Mouse (Mus musculus) CH12.LX (cell line): Measurements from ENCODE around the gene Wdfy4. TPM values are rescaled to one million over a fixed set of nuclear protein-coding genes. Genes with fewer than 3 reads are reported as not detected.
A peak's percentile ranks its signal among the peaks of the same experiment; 100 is the strongest.

Experiments
- DNase-seq: peaks from one replicate; pipeline ENCODE4 v3.0.0-alpha.2; 2013; ENCODE audit errors: extremely low read depth
- H3K27ac ChIP-seq: 2 replicates; pipeline ENCODE4 v1.5.1; 2012; ENCODE audit warnings: low read depth, mild to moderate bottlenecking, control low read depth, moderate library complexity; ENCODE audit not compliant: insufficient read depth
- H3K27me3 ChIP-seq: replicated peaks from 2 replicates; pipeline ENCODE3; 2012; ENCODE audit warnings: inconsistent platforms
- H3K36me3 ChIP-seq, 2 experiments: replicated peaks in 1 of 2; 2 replicates each; pipeline versions ENCODE3 to v1.6.1; 2012; ENCODE audit warnings: inconsistent platforms in 1 of 2, low read length in 1 of 2, mild to moderate bottlenecking in 1 of 2, mixed read lengths in 1 of 2, moderate library complexity in 1 of 2; ENCODE audit not compliant: control insufficient read depth in 1 of 2, insufficient read depth in 1 of 2
- H3K4me1 ChIP-seq, 2 experiments: 2 replicates each; pipeline ENCODE4 v1.6.1; 2012; ENCODE audit warnings: inconsistent platforms in 1 of 2, moderate library complexity in 1 of 2; ENCODE audit not compliant: insufficient read depth in 2 of 2, control insufficient read depth in 1 of 2
- H3K4me2 ChIP-seq: 2 replicates; pipeline ENCODE4 v1.6.1; 2012; ENCODE audit warnings: low read depth, mild to moderate bottlenecking, control low read depth; ENCODE audit not compliant: poor library complexity, insufficient read depth, severe bottlenecking
- H3K4me3 ChIP-seq, 3 experiments: fragments of 150-350 bp in 1 of 3; sonication (generic) in 1 of 3; replicated peaks in 1 of 3; 2 replicates each; pipeline versions ENCODE3 to v1.5.1; 2011 to 2012; ENCODE audit warnings: low read depth in 2 of 3, low read length in 2 of 3, mild to moderate bottlenecking in 2 of 3, moderate library complexity in 2 of 3, control low read depth in 1 of 3, improper control_type of control experiment in 1 of 3, inconsistent platforms in 1 of 3, mixed read lengths in 1 of 3; ENCODE audit not compliant: poor library complexity in 1 of 3
- H3K79me2 ChIP-seq: replicated peaks from 2 replicates; pipeline ENCODE4 v1.6.1; 2012; ENCODE audit warnings: mild to moderate bottlenecking, moderate library complexity; ENCODE audit not compliant: control insufficient read depth, poor library complexity, insufficient read depth, severe bottlenecking; ENCODE audit errors: extremely low read depth
- H3K9ac ChIP-seq: 2 replicates; pipeline ENCODE4 v1.6.1; 2012; ENCODE audit warnings: low read depth, mild to moderate bottlenecking, control low read depth, moderate library complexity; ENCODE audit not compliant: insufficient read depth
- H3K9me3 ChIP-seq: replicated peaks from 2 replicates; pipeline ENCODE3; 2012; ENCODE audit warnings: low read length, inconsistent platforms, mixed read lengths
- BHLHE40 ChIP-seq: IDR thresholded peaks from 2 replicates; pipeline ENCODE4 v1.6.1; 2011; ENCODE audit warnings: mild to moderate bottlenecking, low read depth, low read length, improper control_type of control experiment
- CHD1 ChIP-seq: IDR thresholded peaks from 2 replicates; pipeline ENCODE4 v1.6.1; 2012; ENCODE audit warnings: low read depth, low read length, improper control_type of control experiment, inconsistent platforms
- CHD2 ChIP-seq: IDR thresholded peaks from 2 replicates; pipeline ENCODE4 v1.6.1; 2011; ENCODE audit warnings: low read length, improper control_type of control experiment
- CTCF ChIP-seq, 2 experiments: IDR thresholded peaks in 1 of 2; conservative IDR thresholded peaks in 1 of 2; 2 replicates each; pipeline ENCODE4 v1.5.1; 2011 to 2012; ENCODE audit warnings: low read depth in 2 of 2, low read length in 2 of 2, improper control_type of control experiment in 1 of 2, inconsistent platforms in 1 of 2, mild to moderate bottlenecking in 1 of 2, moderate library complexity in 1 of 2
- E2F4 ChIP-seq: IDR thresholded peaks from 2 replicates; pipeline ENCODE4 v1.6.1; 2011; ENCODE audit warnings: low read depth, low read length, improper control_type of control experiment; ENCODE audit not compliant: insufficient replicate concordance
- ELF1 ChIP-seq: IDR thresholded peaks from 2 replicates; pipeline ENCODE4 v1.6.1; 2014; ENCODE audit warnings: low read depth, mild to moderate bottlenecking, inconsistent platforms, low read length, improper control_type of control experiment
- EP300 ChIP-seq: IDR thresholded peaks from 2 replicates; pipeline ENCODE4 v1.6.1; 2011; ENCODE audit warnings: low read length, improper control_type of control experiment
- ETS1 ChIP-seq: conservative IDR thresholded peaks from 2 replicates; pipeline ENCODE4 v1.6.1; 2012; ENCODE audit warnings: low read depth, mild to moderate bottlenecking, inconsistent platforms, low read length, improper control_type of control experiment, moderate library complexity
- HCFC1 ChIP-seq: IDR thresholded peaks from 2 replicates; pipeline ENCODE4 v1.6.1; 2012; ENCODE audit warnings: low read depth, mild to moderate bottlenecking, inconsistent platforms, low read length, improper control_type of control experiment
- IRF4 ChIP-seq: IDR thresholded peaks from 2 replicates; pipeline ENCODE4 v1.6.1; 2014; ENCODE audit warnings: low read depth, mild to moderate bottlenecking, inconsistent platforms, low read length, improper control_type of control experiment
- JUND ChIP-seq: conservative IDR thresholded peaks from 2 replicates; pipeline ENCODE4 v1.6.1; 2011; ENCODE audit warnings: low read depth, low read length, improper control_type of control experiment
- KAT2A ChIP-seq: IDR thresholded peaks from 2 replicates; pipeline ENCODE4 v1.6.1; 2012; ENCODE audit warnings: low read length, improper control_type of control experiment, inconsistent platforms; ENCODE audit not compliant: insufficient replicate concordance
- MAX ChIP-seq: IDR thresholded peaks from 2 replicates; pipeline ENCODE4 v1.6.1; 2011; ENCODE audit warnings: low read length, improper control_type of control experiment
- MEF2A ChIP-seq: IDR thresholded peaks from 2 replicates; pipeline ENCODE4 v1.6.1; 2014; ENCODE audit warnings: low read depth, mild to moderate bottlenecking, inconsistent platforms, low read length, improper control_type of control experiment, borderline replicate concordance
- MXI1 ChIP-seq: IDR thresholded peaks from 2 replicates; pipeline ENCODE4 v1.6.1; 2011; ENCODE audit warnings: mild to moderate bottlenecking, low read depth, low read length, improper control_type of control experiment
- MYC ChIP-seq: IDR thresholded peaks from 2 replicates; pipeline ENCODE4 v1.6.1; 2011; ENCODE audit warnings: low read depth, mild to moderate bottlenecking, improper control_type of control experiment, low read length
- NELFE ChIP-seq: IDR thresholded peaks from 2 replicates; pipeline ENCODE4 v1.6.1; 2011; ENCODE audit warnings: low read depth, low read length, improper control_type of control experiment
- NRF1 ChIP-seq: IDR thresholded peaks from 2 replicates; pipeline ENCODE4 v1.6.1; 2014; ENCODE audit warnings: low read depth, mild to moderate bottlenecking, inconsistent platforms, low read length, improper control_type of control experiment, moderate library complexity
- PAX5 ChIP-seq: IDR thresholded peaks from 2 replicates; pipeline ENCODE4 v1.6.1; 2012; ENCODE audit warnings: low read length, inconsistent platforms, mixed read lengths
- POLR2A ChIP-seq: IDR thresholded peaks from 2 replicates; pipeline ENCODE4 v1.6.1; 2011; ENCODE audit warnings: low read depth, mild to moderate bottlenecking, improper control_type of control experiment, low read length
- POLR2AphosphoS2 ChIP-seq: IDR thresholded peaks from 2 replicates; pipeline ENCODE4 v1.6.1; 2011; ENCODE audit warnings: low read depth, low read length, improper control_type of control experiment
- RAD21 ChIP-seq: IDR thresholded peaks from 2 replicates; pipeline ENCODE4 v1.6.1; 2011; ENCODE audit warnings: low read depth, mild to moderate bottlenecking, low read length, improper control_type of control experiment, moderate library complexity
- RCOR1 ChIP-seq: conservative IDR thresholded peaks from 2 replicates; pipeline ENCODE4 v1.6.1; 2012; ENCODE audit warnings: low read depth, mild to moderate bottlenecking, inconsistent platforms, low read length, improper control_type of control experiment
- SIN3A ChIP-seq: IDR thresholded peaks from 2 replicates; pipeline ENCODE4 v1.6.1; 2012; ENCODE audit warnings: low read length, improper control_type of control experiment, inconsistent platforms
- SMC3 ChIP-seq: IDR thresholded peaks from 2 replicates; pipeline ENCODE4 v1.6.1; 2011; ENCODE audit warnings: low read depth, low read length, improper control_type of control experiment
- TBP ChIP-seq: conservative IDR thresholded peaks from 2 replicates; pipeline ENCODE4 v1.6.1; 2011; ENCODE audit warnings: low read depth, low read length, improper control_type of control experiment
- TCF12 ChIP-seq: IDR thresholded peaks from 2 replicates; pipeline ENCODE4 v1.6.1; 2014; ENCODE audit warnings: low read depth, mild to moderate bottlenecking, inconsistent platforms, low read length, improper control_type of control experiment
- UBTF ChIP-seq: IDR thresholded peaks from 2 replicates; pipeline ENCODE4 v1.6.1; 2012; ENCODE audit warnings: low read depth, mild to moderate bottlenecking, inconsistent platforms, low read length, improper control_type of control experiment, moderate library complexity
- USF2 ChIP-seq: conservative IDR thresholded peaks from 2 replicates; pipeline ENCODE4 v1.6.1; 2011; ENCODE audit warnings: low read depth, low read length, improper control_type of control experiment
- ZC3H11A ChIP-seq: IDR thresholded peaks from 2 replicates; pipeline ENCODE4 v1.6.1; 2012; ENCODE audit warnings: low read depth, mild to moderate bottlenecking, inconsistent platforms, low read length, improper control_type of control experiment
- ZKSCAN1 ChIP-seq: IDR thresholded peaks from 2 replicates; pipeline ENCODE4 v1.6.1; 2012; ENCODE audit warnings: low read depth, inconsistent platforms, low read length, improper control_type of control experiment, borderline replicate concordance
- ZMIZ1 ChIP-seq: IDR thresholded peaks from 2 replicates; pipeline ENCODE4 v1.6.1; 2012; ENCODE audit warnings: low read depth, mild to moderate bottlenecking, inconsistent platforms, low read length, improper control_type of control experiment
- ZNF384 ChIP-seq: IDR thresholded peaks from 2 replicates; pipeline ENCODE4 v1.6.1; 2012; ENCODE audit warnings: low read depth, low read length, improper control_type of control experiment, inconsistent platforms
- dilution Hi-C: fragments of 300-500 bp; cut with MboI; formaldehyde crosslinking; loops from 2 replicates; pipeline ENCODE4 v1.14.3; 2020; ENCODE audit warnings: low sequenced_read_pairs; ENCODE audit not compliant: extremely low pct_unique_long_range_greater_than_20kb, extremely low pct_ligation_motif_present
- in situ Hi-C: fragments of 300-500 bp; cut with MboI; formaldehyde crosslinking; loops from 3 replicates; pipeline ENCODE4 v1.14.3; 2019; ENCODE audit warnings: low sequenced_read_pairs, low pct_ligation_motif_present, low pct_unique_long_range_greater_than_20kb, mixed read lengths
- polyA plus RNA-seq: library from polyadenylated mRNA; unstranded; fragments of >175 nt; gene quantifications from 2 replicates; pipeline ENCODE4 v1.2.1, GENCODE M21; 2012; ENCODE audit warnings: low read depth; ENCODE audit not compliant: insufficient read length
- total RNA-seq, 2 experiments: library from RNA; depleted of rRNA; stranded (reverse); fragments of 300-350 nt in 1 of 2; fragments of >200 nt in 1 of 2; gene quantifications; 2 replicates each; pipeline ENCODE4 v1.2.3; 2012 to 2014

The Wdfy4 gene
- total and polyA plus RNA-seq, 3 experiments = 56.0 to 140 (median 115) TPM

DNA sequence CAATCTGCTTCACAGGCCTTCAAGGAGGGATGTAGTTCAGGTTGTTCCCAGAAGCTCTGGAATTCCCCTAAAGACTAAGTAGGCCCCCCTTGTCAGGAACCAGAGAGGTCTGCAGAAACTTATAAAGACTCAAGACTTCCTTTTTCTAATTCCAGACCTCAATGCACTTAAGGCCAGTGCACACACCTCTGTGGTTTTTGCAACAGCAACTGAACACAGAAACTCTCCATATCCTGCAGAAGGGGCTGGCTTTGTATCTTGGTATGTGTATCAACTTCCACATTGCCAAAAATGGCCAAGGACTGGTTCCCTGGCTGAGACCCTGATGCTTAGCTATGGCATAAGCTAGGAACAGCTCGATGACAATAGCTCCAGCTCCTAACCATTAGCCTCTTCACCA is 13.4 kb downstream of the Wdfy4 start:
- Histone ChIP-seq H3K4me3 (no peak overlapping the region), H3K79me2 (peaks cover 85% of the 10 kb centered on the region), H3K36me3 (peaks cover 51 to 95% of the 10 kb centered on the region in 2 experiments), H3K9ac (no peak overlapping the region), H3K9me3 (peaks cover 24% of the 10 kb centered on the region), H3K4me2 (peak overlapping the region; percentile 23; the same call in 1 of the 2 replicates), H3K27ac (peak overlapping the region; percentile 46; the same call in 1 of the 2 replicates), H3K27me3 (no peaks in the 10 kb centered on the region)
- in situ Hi-C loops (no loop called here), dilution Hi-C loops (no loop called here)
- no peak for DNase-seq
- no peak for TF ChIP-seq JUND
- TF ChIP-seq IRF4 = 0 out of 2 replicates have a peak, but pooled peaks have one; percentile 19
- TF ChIP-seq, all 38 proteins: peak for 1
- peaks cover 34 to 73% of the 10 kb centered on the region in 2 experiments for H3K4me1 ChIP-seq

GRCm38 (mm10) chr14:33168750-33169149 is 16.6 kb downstream of the Wdfy4 start:
- dilution Hi-C loops (no loop called here), in situ Hi-C loops (no loop called here)
- no peak overlapping the region for H3K4me2 ChIP-seq
- H3K4me1 ChIP-seq = peaks cover 39 to 88% of the 10 kb centered on the region in 2 experiments
- peaks cover 36 to 89% of the 10 kb centered on the region in 2 experiments for H3K36me3 ChIP-seq
- peaks cover 5% of the 10 kb centered on the region for H3K9me3 ChIP-seq
- H3K4me3 ChIP-seq = no peak overlapping the region
- no peak overlapping the region for H3K9ac ChIP-seq
- peak overlapping the region; percentile 27 for H3K27ac ChIP-seq
- DNase-seq = peak; percentile 85
- H3K79me2 ChIP-seq = peaks cover 77% of the 10 kb centered on the region
- no peaks in the 10 kb centered on the region for H3K27me3 ChIP-seq
- peak; percentile 56; the same call in 1 of the 2 replicates for TF ChIP-seq SIN3A
- TF ChIP-seq KAT2A = no peak
- TF ChIP-seq ELF1 = 0 out of 2 replicates have a peak, but pooled peaks have one; percentile 26
- TF ChIP-seq ZC3H11A = no peak
- no peak for TF ChIP-seq MXI1
- TF ChIP-seq HCFC1 = peak; percentile 23; the same call in 1 of the 2 replicates
- no peak; the same call in 1 of the 2 replicates for TF ChIP-seq MEF2A
- no peak for TF ChIP-seq ZKSCAN1
- peak; percentile 84 for TF ChIP-seq RCOR1
- TF ChIP-seq TCF12 = peak; percentile 37; the same call in 1 of the 2 replicates
- TF ChIP-seq PAX5 = no peak
- TF ChIP-seq RAD21 = no peak
- peak; percentile 59 for TF ChIP-seq ETS1
- no peak for TF ChIP-seq NELFE
- TF ChIP-seq TBP = peak; percentile 69
- TF ChIP-seq ZNF384 = no peak
- TF ChIP-seq ZMIZ1 = no peak
- TF ChIP-seq UBTF = peak; percentile 50; the same call in 1 of the 2 replicates
- peak; percentile 67 for TF ChIP-seq MYC
- no peak for TF ChIP-seq POLR2AphosphoS2
- peak; percentile 67 for TF ChIP-seq JUND
- TF ChIP-seq CHD2 = peak; percentile 61
- no peak for TF ChIP-seq E2F4
- no peak for TF ChIP-seq CTCF (conservative IDR thresholded peaks at IDR 0.05 in 1 of 2, IDR thresholded peaks at IDR 0.05 in 1 of 2; ENCODE audit: low read depth in 2 of 2, low read length in 2 of 2)
- peak; percentile 45; the same call in 1 of the 2 replicates for TF ChIP-seq CHD1
- TF ChIP-seq IRF4 = peak; percentile 89
- 0 out of 2 replicates have a peak, but pooled peaks have one; percentile 33 for TF ChIP-seq NRF1
- peak; percentile 23 for TF ChIP-seq SMC3
- TF ChIP-seq MAX = peak; percentile 53
- peak; percentile 88 for TF ChIP-seq EP300
- 0 out of 2 replicates have a peak, but pooled peaks have one; percentile 14 for TF ChIP-seq POLR2A
- no peak for TF ChIP-seq USF2
- TF ChIP-seq BHLHE40 = peak; percentile 73
